Mouse (Mus musculus): ENCODE measurements around the gene Fbxo31.
"Not testable (repeated sequence)": the region's sequence is repeated elsewhere in the genome, so short reads cannot be mapped to it uniquely, and the experiment has no call there.

Gene Fbxo31

GRCm38 (mm10) chr8:121578676-121579451, at the start of gene Fbxo31:
Gene Fbxo31 (minus strand): TSS chr8:121578806.
- peak; percentile 96 for DNase-seq (ENCODE audit: low spot score in 2 of 2)

- no peak for DNase-seq (ENCODE audit: low spot score in 2 of 2)
Measured at GRCm38 (mm10) chr8:121623043-121623442, 44.4 kb upstream of the Fbxo31 start.

GRCm38 (mm10) chr8:121621879-121622278, 43.3 kb upstream of the Fbxo31 start:
- DNase-seq (ENCODE audit: low spot score in 2 of 2) = no peak

- DNase-seq (ENCODE audit: low spot score in 2 of 2) = no peak
Measured at GRCm38 (mm10) chr8:121620801-121621516, 42.4 kb upstream of the Fbxo31 start.

GRCm38 (mm10) chr8:121619401-121619995, 40.9 kb upstream of the Fbxo31 start:
- no peak for DNase-seq (ENCODE audit: low spot score in 2 of 2)

- no peak for DNase-seq (ENCODE audit: low spot score in 2 of 2)
Measured at GRCm38 (mm10) chr8:121613419-121613818, 34.8 kb upstream of the Fbxo31 start.

GRCm38 (mm10) chr8:121609916-121610315, 31.3 kb upstream of the Fbxo31 start:
- DNase-seq (ENCODE audit: low spot score in 2 of 2) = no peak

GRCm38 (mm10) chr8:121609251-121609650, 30.6 kb upstream of the Fbxo31 start:
- DNase-seq (ENCODE audit: low spot score in 2 of 2) = no peak

- no peak for DNase-seq (ENCODE audit: low spot score in 2 of 2)
Measured at GRCm38 (mm10) chr8:121607661-121608060, 29.1 kb upstream of the Fbxo31 start.

- DNase-seq (ENCODE audit: low spot score in 2 of 2) = no peak
Measured at GRCm38 (mm10) chr8:121603801-121604200, 25.2 kb upstream of the Fbxo31 start.

GRCm38 (mm10) chr8:121602860-121603259, 24.3 kb upstream of the Fbxo31 start:
- peak; percentile 84 to 85 for DNase-seq (ENCODE audit: low spot score in 2 of 2)

- DNase-seq (ENCODE audit: low spot score in 2 of 2) = no peak
Measured at GRCm38 (mm10) chr8:121602411-121602810, 23.8 kb upstream of the Fbxo31 start.

GRCm38 (mm10) chr8:121599842-121600241, 21.2 kb upstream of the Fbxo31 start:
- no peak for DNase-seq (ENCODE audit: low spot score in 2 of 2)

GRCm38 (mm10) chr8:121598892-121599291, 20.3 kb upstream of the Fbxo31 start:
- DNase-seq (ENCODE audit: low spot score in 2 of 2) = peak; percentile 66 to 74

GRCm38 (mm10) chr8:121598190-121598589, 19.6 kb upstream of the Fbxo31 start:
- DNase-seq (ENCODE audit: low spot score in 2 of 2) = no peak

GRCm38 (mm10) chr8:121597492-121597891, 18.9 kb upstream of the Fbxo31 start:
- DNase-seq (ENCODE audit: low spot score in 2 of 2) = not testable (repeated sequence)

GRCm38 (mm10) chr8:121593983-121594382, 15.4 kb upstream of the Fbxo31 start:
- DNase-seq (ENCODE audit: low spot score in 2 of 2) = no peak

- no peak for DNase-seq (ENCODE audit: low spot score in 2 of 2)
Measured at GRCm38 (mm10) chr8:121593293-121593692, 14.7 kb upstream of the Fbxo31 start.

- DNase-seq (ENCODE audit: low spot score in 2 of 2) = no peak
Measured at GRCm38 (mm10) chr8:121591178-121592066, 12.8 kb upstream of the Fbxo31 start.

GRCm38 (mm10) chr8:121590203-121591177, 11.9 kb upstream of the Fbxo31 start, which contains the start of gene Map1lc3b:
Gene Map1lc3b (plus strand): TSS chr8:121590361.
- DNase-seq (ENCODE audit: low spot score in 2 of 2) = peak; percentile 94 to 97
